24 mouse cellular contexts compared by ENCODE assay signal in the genomic region with DNA sequence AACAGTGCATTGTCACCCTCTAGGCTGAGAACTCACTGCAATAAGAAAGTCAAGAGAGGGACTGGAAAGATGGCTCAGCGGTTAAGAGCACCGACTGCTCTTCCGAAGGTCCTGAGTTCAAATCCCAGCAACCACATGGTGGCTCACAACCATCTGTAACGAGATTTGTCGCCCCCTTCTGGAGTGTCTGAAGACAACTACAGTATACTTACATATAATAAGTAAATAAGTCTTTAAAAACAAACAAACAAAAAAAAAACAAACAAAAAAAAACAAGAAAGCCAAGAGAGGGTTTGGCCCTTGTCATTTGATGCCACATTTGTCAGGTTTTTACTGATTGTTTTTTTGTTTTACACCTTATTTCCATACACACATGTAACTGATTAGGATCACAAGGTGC. TPM values are rescaled to one million over a fixed set of nuclear protein-coding genes. Genes with fewer than 3 reads are reported as not detected.
A peak's percentile ranks its signal among the peaks of the same experiment; 100 is the strongest.
DNase-seq lines count a peak whose midpoint lies in the region; ATAC-seq and TF ChIP-seq lines count a peak whose summit lies in the region.
"Had no signal": no experiment of that assay in that cellular context is flagged by ENCODE, and none has a peak within 500 bp of the region (broad histone marks: within the 10 kb centered on the region; RNA-seq: fewer than 3 reads in every experiment).

No protein-coding gene starts in this region.

- CTCF ChIA-PET in Patski (lab: Charles Lee), result interaction anchor here (1.3 to 3.1 kb wide), 2 partner anchors 8 to 157 kb away, joined by 4 to 13 read pairs; a partner anchor contains a TSS

- no peak for DNase-seq in gastrocnemius, adult 2 months
- DNase-seq in gastrocnemius, postnatal 10 days, result no peak
- DNase-seq in layer of hippocampus, adult 2 months (ENCODE audit: low spot score in 2 of 2), result no peak
- no peak for DNase-seq in layer of hippocampus, adult 9-10 months (ENCODE audit: low spot score)
- DNase-seq in liver, postnatal 0 days, result no peak
- DNase-seq in liver (no peak), Patski (ENCODE audit: low read depth, low spot score) (no peak)
- DNase-seq in right cerebral cortex, postnatal 10 days (ENCODE audit: low spot score in 2 of 2), result no peak
- DNase-seq: adrenal gland, postnatal 10 days; adrenal gland, postnatal 36 days; cerebellum, adult 18-20 months; cerebellum, adult 9-10 months; cerebellum, postnatal 14 days; forebrain, postnatal 0 days; gastrocnemius, postnatal 36 days had no signal

- no peak overlapping the region for H3K27ac ChIP-seq in gastrocnemius, adult 2 months
- H3K27ac ChIP-seq in layer of hippocampus, adult 2 months, result no peak overlapping the region
- H3K27ac ChIP-seq in liver, postnatal 0 days (ENCODE audit: low read depth), result no peak overlapping the region
- H3K27ac ChIP-seq: embryonic facial prominence, embryonic 12.5 days; embryonic facial prominence, embryonic 15.5 days; hindbrain, embryonic 10.5 days; hindbrain, embryonic 13.5 days had no signal

- H3K36me3 ChIP-seq in liver, postnatal 0 days (replicated peaks; ENCODE audit: insufficient read depth, low read length), result no peaks in the 10 kb centered on the region
- H3K36me3 ChIP-seq: embryonic facial prominence, embryonic 12.5 days; embryonic facial prominence, embryonic 15.5 days; hindbrain, embryonic 10.5 days; hindbrain, embryonic 13.5 days had no signal

- intact Hi-C loops in gastrocnemius, adult 2 months (cut with DNase I), result loop anchor here (5.0 kb wide), 1 partner anchor 68 kb away; no protein-coding TSS in a partner anchor

- no peaks in the 10 kb centered on the region for H3K9me3 ChIP-seq in liver, postnatal 0 days (ENCODE audit: low read length)
- H3K9me3 ChIP-seq: embryonic facial prominence, embryonic 12.5 days; embryonic facial prominence, embryonic 15.5 days; G1E; hindbrain, embryonic 10.5 days; hindbrain, embryonic 13.5 days had no signal

- in situ Hi-C loops in Patski (cut with MboI; ENCODE audit: low pct_unique_long_range_greater_than_20kb), result no loop called here

- TF ChIP-seq EP300 in liver, postnatal 0 days (IDR thresholded peaks at IDR 0.05; ENCODE audit: low read depth), result no peak

- peaks cover 4% of the 10 kb centered on the region for H3K4me1 ChIP-seq in liver, postnatal 0 days (ENCODE audit: insufficient read depth)
- H3K4me1 ChIP-seq: embryonic facial prominence, embryonic 12.5 days; embryonic facial prominence, embryonic 15.5 days; hindbrain, embryonic 10.5 days; hindbrain, embryonic 13.5 days had no signal

- H3K27me3 ChIP-seq in liver, postnatal 0 days (ENCODE audit: insufficient read depth, low read length), result no peaks in the 10 kb centered on the region
- H3K27me3 ChIP-seq in Patski, result no peaks in the 10 kb centered on the region
- H3K27me3 ChIP-seq: embryonic facial prominence, embryonic 12.5 days; embryonic facial prominence, embryonic 15.5 days; hindbrain, embryonic 13.5 days had no signal

- H3K9ac ChIP-seq in liver, postnatal 0 days (replicated peaks), result no peak overlapping the region
- H3K9ac ChIP-seq: embryonic facial prominence, embryonic 12.5 days; embryonic facial prominence, embryonic 15.5 days; forebrain, postnatal 0 days; hindbrain, embryonic 13.5 days had no signal

- POLR2A ChIA-PET in Patski (lab: Charles Lee), result no interaction called here

- WGBS in liver, postnatal 0 days (ENCODE audit: insufficient replicate concordance), result 78% methylated on average over 5 of the region's 5 CpGs

- no peak for ATAC-seq in liver, postnatal 0 days
- no peak for ATAC-seq in Patski
- ATAC-seq: activated CD4-positive, CD25-positive, alpha-beta regulatory T cell, adult 4 months; forebrain, embryonic 14.5 days; forebrain, postnatal 0 days; hindbrain, embryonic 16.5 days had no signal

- no peak overlapping the region for H3K4me3 ChIP-seq in gastrocnemius, adult 2 months
- no peak overlapping the region for H3K4me3 ChIP-seq in layer of hippocampus, adult 2 months
- H3K4me3 ChIP-seq in liver, postnatal 0 days (ENCODE audit: low read depth, low read length), result no peak overlapping the region
- H3K4me3 ChIP-seq: embryonic facial prominence, embryonic 12.5 days; embryonic facial prominence, embryonic 15.5 days; hindbrain, embryonic 10.5 days; hindbrain, embryonic 13.5 days had no signal

- H3K4me2 ChIP-seq in liver, postnatal 0 days (ENCODE audit: low read depth, low read length), result no peak overlapping the region
- H3K4me2 ChIP-seq: embryonic facial prominence, embryonic 12.5 days; embryonic facial prominence, embryonic 15.5 days; heart, embryonic 11.5 days; hindbrain, embryonic 13.5 days had no signal

- TF ChIP-seq CTCF in gastrocnemius, adult 2 months (IDR thresholded peaks at IDR 0.05), result 0 out of 2 replicates have a peak, but pooled peaks have one; percentile 14
- TF ChIP-seq CTCF in layer of hippocampus, adult 2 months (conservative IDR thresholded peaks at IDR 0.05), result peak; percentile 54
- 0 out of 2 replicates have a peak, but pooled peaks have one; percentile 15 for TF ChIP-seq CTCF in liver, postnatal 0 days (IDR thresholded peaks at IDR 0.05; ENCODE audit: low read depth)
- TF ChIP-seq CTCF in Patski (IDR thresholded peaks at IDR 0.05), result peak; percentile 41

RNA-seq across cellular contexts. Expression of a gene that starts 11.5 kb away (rescaled TPM):
- 1 to 10 TPM; 5.8 to 6.9 TPM for total RNA-seq in gastrocnemius, adult 2 months (2021)
- total RNA-seq in gastrocnemius, postnatal 10 days (2021), result 1 to 10 TPM; 4.5 to 5.6 TPM
- total RNA-seq in layer of hippocampus, adult 2 months (2021), result 10 to 100 TPM; 18.6 to 19.8 TPM
- polyA plus RNA-seq in liver, postnatal 0 days (2015; fragmentation: Nextera tagmentation; extraction: Ambion mirVana), result 7.8 and 8.5 TPM in 2 replicates
- 39.0 TPM for polyA plus RNA-seq in Patski (2021)

RNA-seq across cellular contexts. Expression of a gene that starts 11.6 kb away (rescaled TPM):
- 10 to 100 TPM; 44.1 to 48.3 TPM for total RNA-seq in gastrocnemius, adult 2 months (2021)
- total RNA-seq in gastrocnemius, postnatal 10 days (2021), result 10 to 100 TPM; 45.1 to 49.1 TPM
- 10 to 100 TPM; 58.3 to 62.0 TPM for total RNA-seq in layer of hippocampus, adult 2 months (2021)
- polyA plus RNA-seq in liver, postnatal 0 days (2015; fragmentation: Nextera tagmentation; extraction: Ambion mirVana), result 12.5 and 13.0 TPM in 2 replicates
- polyA plus RNA-seq in Patski (2021), result 38.9 TPM

RNA-seq across cellular contexts. Expression of a gene that starts 11.8 kb away (rescaled TPM):
- 10 to 100 TPM; 39.0 to 40.7 TPM for total RNA-seq in gastrocnemius, adult 2 months (2021)
- total RNA-seq in gastrocnemius, postnatal 10 days (2021), result 10 to 100 TPM; 52.4 to 58.3 TPM
- total RNA-seq in layer of hippocampus, adult 2 months (2021), result 100 to 1,000 TPM; 114 to 115 TPM
- 12.8 and 14.3 TPM in 2 replicates for polyA plus RNA-seq in liver, postnatal 0 days (2015; fragmentation: Nextera tagmentation; extraction: Ambion mirVana)
- 89.3 TPM for polyA plus RNA-seq in Patski (2021)

RNA-seq across cellular contexts. Expression of a gene that starts 57.4 kb away (rescaled TPM):
- total RNA-seq in gastrocnemius, adult 2 months (2021), result 10 to 100 TPM; 54.6 to 57.2 TPM
- 10 to 100 TPM; 81.0 to 95.2 TPM for total RNA-seq in gastrocnemius, postnatal 10 days (2021)
- total RNA-seq in layer of hippocampus, adult 2 months (2021), result 10 to 100 TPM; 75.9 to 85.6 TPM
- polyA plus RNA-seq in liver, postnatal 0 days (2015; fragmentation: Nextera tagmentation; extraction: Ambion mirVana), result 8.6 TPM in 2 replicates
- 61.7 TPM for polyA plus RNA-seq in Patski (2021)
